Mouse (Mus musculus): ENCODE results near the gene Trim54. TPM values are rescaled to one million over a fixed set of nuclear protein-coding genes. Genes with fewer than 3 reads are reported as not detected.

Trim54 gene
- polyA plus RNA-seq, 1 experiment from 2014 or later, result 1.7 TPM

DNA sequence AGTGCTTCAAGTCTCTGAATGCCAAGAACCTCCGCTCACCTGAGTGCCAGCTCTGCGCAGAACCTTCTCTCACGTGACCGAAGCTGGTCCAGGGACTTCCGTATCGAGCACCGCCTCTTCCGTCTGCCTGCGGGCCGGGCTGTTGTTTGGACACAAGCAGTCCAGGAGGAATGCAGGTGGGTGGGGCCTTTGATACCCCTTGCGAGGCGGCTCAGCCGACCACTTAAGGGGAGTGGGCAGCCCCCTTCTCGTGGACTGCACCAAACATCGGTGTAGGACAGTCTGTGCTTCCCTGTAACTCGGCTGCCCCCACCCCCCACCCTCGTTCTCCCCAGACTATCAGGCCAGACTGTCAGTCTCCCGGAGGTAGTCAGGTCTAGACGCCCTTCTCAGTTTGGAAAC is 37.6 kb downstream of the Trim54 start, which contains the start of gene Mpv17:
Mpv17 (minus strand) TSS at position 100 of the 402 bp plus-strand sequence.
- peak within 1 kb of the TSS; percentile 79 for H3K27ac ChIP-seq
- H3K36me3 ChIP-seq, result peaks cover 45% of the 10 kb centered on the region
- whole genome bisulfite sequencing, result under 1% methylated on average over 19 of the region's 19 CpGs

DNA sequence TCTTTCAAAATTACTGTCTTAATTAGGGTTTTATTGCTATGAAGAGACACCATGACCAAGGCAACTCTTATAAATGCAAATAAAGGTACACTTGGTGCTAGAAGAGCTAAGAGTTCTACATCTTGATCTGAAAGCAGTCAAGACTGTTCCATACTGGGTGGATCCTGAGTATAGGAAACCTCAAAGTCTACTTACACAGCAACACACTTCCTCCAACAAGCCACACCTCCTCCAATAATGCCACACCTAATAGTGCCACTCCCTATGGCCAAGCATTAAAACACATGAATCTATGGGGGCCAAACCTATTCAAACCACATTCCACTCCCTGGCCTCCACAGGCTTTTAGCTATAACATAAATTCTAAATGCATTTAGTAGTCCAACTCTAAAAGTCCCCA is 46.0 kb downstream of the Trim54 start:
- no peak overlapping the region for H3K27ac ChIP-seq
- no peak for ATAC-seq (ENCODE audit: insufficient number of reproducible peaks, insufficient read depth, low FRiP score, low TSS enrichment)
- no peaks in the 10 kb centered on the region for H3K4me1 ChIP-seq
- H3K27me3 ChIP-seq, result no peaks in the 10 kb centered on the region
- no peak overlapping the region for H3K9ac ChIP-seq
- H3K4me2 ChIP-seq (replicated peaks), result no peak overlapping the region
- H3K9me3 ChIP-seq, result no peaks in the 10 kb centered on the region
- peaks cover 83% of the 10 kb centered on the region for H3K36me3 ChIP-seq
- no peak overlapping the region for H3K4me3 ChIP-seq

More for the DNA sequence above, 37.6 kb downstream of the Trim54 start, which contains the start of gene Mpv17:
- Histone ChIP-seq H3K4me3 (peak within 1 kb of the TSS; percentile 54), H3K27me3 (no peaks in the 10 kb centered on the region), H3K9ac (peak within 1 kb of the TSS; percentile 59), H3K9me3 (no peaks in the 10 kb centered on the region), H3K4me2 (replicated peaks) (peak within 1 kb of the TSS; percentile 85), H3K4me1 (peaks cover 10% of the 10 kb centered on the region)
- peak; percentile 92 for ATAC-seq (ENCODE audit: insufficient number of reproducible peaks, insufficient read depth, low FRiP score, low TSS enrichment)

DNA sequence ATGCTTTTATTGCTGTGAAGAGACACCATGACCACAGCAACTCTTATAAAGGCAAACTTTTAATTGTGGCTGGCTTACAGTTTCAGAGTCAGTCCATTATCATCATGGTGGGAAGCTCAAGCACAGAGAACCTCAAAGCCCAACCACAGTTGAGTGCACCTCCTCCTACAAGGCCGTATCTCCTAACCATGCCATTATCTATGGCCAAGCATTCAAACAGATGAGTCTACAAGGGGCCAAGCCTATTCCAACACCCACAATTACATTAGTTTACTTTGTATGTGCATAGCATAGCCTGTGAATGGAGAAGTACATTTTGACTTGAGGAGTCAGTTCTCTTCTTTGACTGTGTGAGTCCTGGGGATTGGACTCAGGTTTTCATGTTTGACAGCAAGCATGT is 48.4 kb downstream of the Trim54 start:
- H3K4me1 ChIP-seq, result no peaks in the 10 kb centered on the region
- H3K9ac ChIP-seq, result no peak overlapping the region
- H3K4me2 ChIP-seq (replicated peaks), result no peak overlapping the region
- H3K9me3 ChIP-seq, result no peaks in the 10 kb centered on the region
- H3K4me3 ChIP-seq, result no peak overlapping the region
- H3K27ac ChIP-seq, result no peak overlapping the region
- peaks cover 83% of the 10 kb centered on the region for H3K36me3 ChIP-seq
- ATAC-seq (ENCODE audit: insufficient number of reproducible peaks, insufficient read depth, low FRiP score, low TSS enrichment), result no peak
- 91% methylated on average over 1 of the region's 1 CpGs for WGBS
- H3K27me3 ChIP-seq, result no peaks in the 10 kb centered on the region

- peaks cover 84% of the 10 kb centered on the region for H3K36me3 ChIP-seq
- H3K4me3 ChIP-seq, result no peak overlapping the region
Observed at GRCm38 (mm10) chr5:31168630-31169029, 52.1 kb downstream of the Trim54 start.

GRCm38 (mm10) chr5:31179301-31179765 is 62.8 kb downstream of the Trim54 start:
- Histone ChIP-seq H3K27me3 (no peaks in the 10 kb centered on the region), H3K27ac (peak overlapping the region; percentile 97), H3K4me2 (replicated peaks) (peak overlapping the region; percentile 96), H3K9ac (peak overlapping the region; percentile 69), H3K4me3 (peak overlapping the region; percentile 84), H3K4me1 (peaks cover 10% of the 10 kb centered on the region; the same call in 1 of the 2 replicates), H3K9me3 (no peaks in the 10 kb centered on the region), H3K36me3 (peaks cover 9% of the 10 kb centered on the region)
- peak; percentile 61 for ATAC-seq (ENCODE audit: insufficient number of reproducible peaks, insufficient read depth, low FRiP score, low TSS enrichment)
- under 1% methylated on average over 25 of the region's 25 CpGs for WGBS

More at GRCm38 (mm10) chr5:31168630-31169029, 52.1 kb downstream of the Trim54 start:
- Histone ChIP-seq H3K4me2 (replicated peaks) (no peak overlapping the region), H3K4me1 (no peaks in the 10 kb centered on the region), H3K27me3 (no peaks in the 10 kb centered on the region), H3K9me3 (no peaks in the 10 kb centered on the region), H3K9ac (no peak overlapping the region), H3K27ac (no peak overlapping the region)
- WGBS, result 93% methylated on average over 4 of the region's 4 CpGs
- ATAC-seq (ENCODE audit: insufficient number of reproducible peaks, insufficient read depth, low FRiP score, low TSS enrichment), result no peak

DNA sequence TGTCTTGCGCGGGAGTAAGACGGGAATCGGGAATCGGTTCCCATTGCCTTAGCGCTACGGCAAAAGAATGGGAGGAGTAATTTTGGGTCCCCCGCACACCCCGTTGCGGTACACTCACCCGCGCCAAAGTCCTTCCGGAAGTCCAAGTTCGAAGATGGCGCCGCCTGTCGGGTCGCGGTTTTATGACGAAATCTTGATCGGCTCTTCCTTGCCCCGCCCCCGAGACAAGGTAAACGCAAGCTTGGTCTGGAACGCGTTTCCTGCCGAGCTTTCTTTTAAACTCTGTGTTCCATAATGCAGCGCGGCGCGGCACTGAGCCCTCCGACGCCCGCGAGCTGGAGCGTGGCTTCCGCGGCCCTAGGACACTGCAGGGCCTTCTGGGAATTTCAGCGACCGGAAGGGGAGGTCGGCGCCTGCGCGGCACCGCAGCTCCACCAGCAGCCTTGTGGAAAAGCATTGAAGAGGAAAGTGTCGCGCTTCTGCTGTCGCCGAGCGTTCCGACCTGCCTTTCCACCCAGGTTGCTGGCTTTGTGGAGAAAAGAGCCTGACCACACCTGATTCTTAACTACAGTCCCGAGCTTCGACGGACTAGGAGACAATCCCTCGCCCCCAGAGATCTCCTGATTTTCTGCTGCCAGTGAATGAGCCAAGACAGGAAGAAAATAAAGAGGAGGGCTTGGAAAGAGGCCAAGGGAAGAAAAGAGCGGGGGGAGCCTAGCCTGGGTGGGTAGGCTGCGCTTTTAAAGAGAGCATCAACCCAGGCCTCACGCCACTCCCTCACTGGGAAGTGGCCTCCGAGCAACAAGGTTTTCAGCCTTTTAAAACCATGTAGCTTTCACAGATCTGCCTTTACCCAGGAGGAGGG is 63.5 kb downstream of the Trim54 start, which contains the start of the genes Gm29609 and Gtf3c2:
Gm29609 (minus strand) TSS at position 146 of the 865 bp plus-strand sequence.
Gtf3c2 (minus strand) TSS at position 379 of the 865 bp plus-strand sequence.
- Histone ChIP-seq H3K27me3 (no peaks in the 10 kb centered on the region), H3K36me3 (peaks cover 2% of the 10 kb centered on the region; the same call in 1 of the 2 replicates), H3K4me3 (peak within 1 kb of the TSS; percentile 84), H3K4me2 (replicated peaks) (peak within 1 kb of the TSS; percentile 96), H3K27ac (peak within 1 kb of the TSS; percentile 97), H3K4me1 (peaks cover 10% of the 10 kb centered on the region; the same call in 1 of the 2 replicates), H3K9ac (peak within 1 kb of the TSS; percentile 69), H3K9me3 (no peaks in the 10 kb centered on the region)
- under 1% methylated on average over 59 of the region's 59 CpGs for WGBS
- ATAC-seq (ENCODE audit: insufficient number of reproducible peaks, insufficient read depth, low FRiP score, low TSS enrichment), result peak; percentile 96

DNA sequence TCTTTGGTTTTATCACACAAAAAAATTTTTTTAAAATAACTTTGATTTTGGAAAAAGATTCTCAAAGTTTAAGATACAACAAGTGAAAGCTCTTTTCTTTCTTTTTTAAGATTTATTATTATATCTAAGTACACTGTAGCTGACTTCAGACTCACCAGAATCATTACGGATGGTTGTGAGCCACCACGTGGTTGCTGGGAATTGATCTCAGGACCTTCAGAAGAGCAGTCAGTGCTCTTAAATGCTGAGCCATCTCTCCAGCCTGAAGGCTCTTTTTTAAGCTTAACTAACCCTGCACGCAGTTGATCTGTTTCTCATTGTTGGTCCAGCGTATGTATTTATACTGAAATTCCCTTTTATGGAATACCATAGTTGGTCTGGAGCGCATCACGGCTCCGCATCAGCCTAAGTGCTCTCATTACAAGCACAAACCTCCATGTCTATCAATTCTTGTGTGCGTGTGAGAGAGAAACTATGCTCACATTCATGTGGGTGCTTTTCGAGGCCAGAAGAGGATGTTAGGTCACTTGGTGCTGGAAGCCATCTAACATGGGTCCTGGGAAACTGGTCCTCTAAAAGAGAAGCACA is 64.8 kb downstream of the Trim54 start:
- H3K4me3 ChIP-seq, result 0 out of 2 replicates have a peak overlapping the region, but pooled peaks have one; percentile 84
- no peak overlapping the region for H3K27ac ChIP-seq
- peaks cover 10% of the 10 kb centered on the region; the same call in 1 of the 2 replicates for H3K4me1 ChIP-seq
- no peak overlapping the region for H3K4me2 ChIP-seq (replicated peaks)
- H3K9ac ChIP-seq, result no peak overlapping the region
- H3K36me3 ChIP-seq, result no peaks in the 10 kb centered on the region
- WGBS, result 91% methylated on average over 9 of the region's 9 CpGs
- H3K9me3 ChIP-seq, result no peaks in the 10 kb centered on the region
- H3K27me3 ChIP-seq, result no peaks in the 10 kb centered on the region
- no peak for ATAC-seq (ENCODE audit: insufficient number of reproducible peaks, insufficient read depth, low FRiP score, low TSS enrichment)

GRCm38 (mm10) chr5:31183678-31184077 is 67.2 kb downstream of the Trim54 start:
- Histone ChIP-seq H3K27ac (no peak overlapping the region), H3K9me3 (no peaks in the 10 kb centered on the region), H3K4me2 (replicated peaks) (no peak overlapping the region), H3K4me3 (no peak overlapping the region), H3K36me3 (peaks cover 21% of the 10 kb centered on the region), H3K4me1 (0 out of 2 replicates have a peak, but pooled peaks cover 5% of the 10 kb centered on the region), H3K27me3 (no peaks in the 10 kb centered on the region), H3K9ac (no peak overlapping the region)
- ATAC-seq (ENCODE audit: insufficient number of reproducible peaks, insufficient read depth, low FRiP score, low TSS enrichment), result no peak
- 63% methylated on average over 4 of the region's 4 CpGs for WGBS

Other genes starting within 250 kb of the Trim54 start
- gene Tmem214, start 248.7 kb upstream of the Trim54 start, polyA plus RNA-seq (2016; fragmentation: Nextera tagmentation; extraction: Ambion mirVana), result 78.5 and 85.9 TPM in 2 replicates
- gene Agbl5, start 228.0 kb upstream of the Trim54 start, polyA plus RNA-seq (2016; fragmentation: Nextera tagmentation; extraction: Ambion mirVana), result 31.9 and 34.1 TPM in 2 replicates
- gene Ost4, start 208.9 kb upstream of the Trim54 start, polyA plus RNA-seq (2016; fragmentation: Nextera tagmentation; extraction: Ambion mirVana), result 346 and 376 TPM in 2 replicates
- 248 and 252 TPM in 2 replicates for gene Emilin1, start 203.3 kb upstream of the Trim54 start, polyA plus RNA-seq (2016; fragmentation: Nextera tagmentation; extraction: Ambion mirVana)
- gene Khk, start 195.3 kb upstream of the Trim54 start, polyA plus RNA-seq (2016; fragmentation: Nextera tagmentation; extraction: Ambion mirVana), result 13.7 and 14.2 TPM in 2 replicates
- 4.5 and 5.7 TPM in 2 replicates for gene Cgref1, start 171.1 kb upstream of the Trim54 start, polyA plus RNA-seq (2016; fragmentation: Nextera tagmentation; extraction: Ambion mirVana)
- gene Preb, start 156.4 kb upstream of the Trim54 start, polyA plus RNA-seq (2016; fragmentation: Nextera tagmentation; extraction: Ambion mirVana), result 129 and 133 TPM in 2 replicates
- gene Tcf23, start 148.1 kb upstream of the Trim54 start, polyA plus RNA-seq (2016; fragmentation: Nextera tagmentation; extraction: Ambion mirVana), result not detected in 2 replicates
- gene Atraid, start 68.4 kb upstream of the Trim54 start, polyA plus RNA-seq (2016; fragmentation: Nextera tagmentation; extraction: Ambion mirVana), result 117 and 118 TPM in 2 replicates
- gene Slc5a6, start 67.8 kb upstream of the Trim54 start, polyA plus RNA-seq (2016; fragmentation: Nextera tagmentation; extraction: Ambion mirVana), result 11.8 and 12.4 TPM in 2 replicates
- 40.6 and 41.0 TPM in 2 replicates for gene Cad, start 61.9 kb upstream of the Trim54 start, polyA plus RNA-seq (2016; fragmentation: Nextera tagmentation; extraction: Ambion mirVana)
- not detected in 2 replicates for gene Dnajc5g, start 10.4 kb upstream of the Trim54 start, polyA plus RNA-seq (2016; fragmentation: Nextera tagmentation; extraction: Ambion mirVana)
- 0.22 and 0.52 TPM in 2 replicates for gene Slc30a3, start 8.5 kb upstream of the Trim54 start, polyA plus RNA-seq (2016; fragmentation: Nextera tagmentation; extraction: Ambion mirVana)
- gene Ucn, start 22.1 kb downstream of the Trim54 start, polyA plus RNA-seq (2016; fragmentation: Nextera tagmentation; extraction: Ambion mirVana), result not detected in 2 replicates
- 64.8 and 72.0 TPM in 2 replicates for gene Mpv17, start 37.5 kb downstream of the Trim54 start, polyA plus RNA-seq (2016; fragmentation: Nextera tagmentation; extraction: Ambion mirVana)
- 1.3 and 2.3 TPM in 2 replicates for gene Gm29609, start 63.2 kb downstream of the Trim54 start, polyA plus RNA-seq (2016; fragmentation: Nextera tagmentation; extraction: Ambion mirVana)
- gene Gtf3c2, start 63.4 kb downstream of the Trim54 start, polyA plus RNA-seq (2016; fragmentation: Nextera tagmentation; extraction: Ambion mirVana), result 95.9 and 104 TPM in 2 replicates
- 152 TPM in 2 replicates for gene Snx17, start 76.5 kb downstream of the Trim54 start, polyA plus RNA-seq (2016; fragmentation: Nextera tagmentation; extraction: Ambion mirVana)
- gene Eif2b4, start 76.7 kb downstream of the Trim54 start, polyA plus RNA-seq (2016; fragmentation: Nextera tagmentation; extraction: Ambion mirVana), result 70.2 and 74.4 TPM in 2 replicates
- gene Zfp513, start 85.6 kb downstream of the Trim54 start, polyA plus RNA-seq (2016; fragmentation: Nextera tagmentation; extraction: Ambion mirVana), result 18.7 and 20.0 TPM in 2 replicates
- gene Ppm1g, start 104.0 kb downstream of the Trim54 start, polyA plus RNA-seq (2016; fragmentation: Nextera tagmentation; extraction: Ambion mirVana), result 144 and 147 TPM in 2 replicates
- 151 and 155 TPM in 2 replicates for gene Nrbp1, start 124.2 kb downstream of the Trim54 start, polyA plus RNA-seq (2016; fragmentation: Nextera tagmentation; extraction: Ambion mirVana)
- 0.43 and 1.1 TPM in 2 replicates for gene Gm9970, start 124.5 kb downstream of the Trim54 start, polyA plus RNA-seq (2016; fragmentation: Nextera tagmentation; extraction: Ambion mirVana)
- 14.7 and 18.6 TPM in 2 replicates for gene Krtcap3, start 135.0 kb downstream of the Trim54 start, polyA plus RNA-seq (2016; fragmentation: Nextera tagmentation; extraction: Ambion mirVana)
- 53.6 and 58.0 TPM in 2 replicates for gene Ift172, start 174.4 kb downstream of the Trim54 start, polyA plus RNA-seq (2016; fragmentation: Nextera tagmentation; extraction: Ambion mirVana)
- 91.0 and 94.6 TPM in 2 replicates for gene Fndc4, start 179.4 kb downstream of the Trim54 start, polyA plus RNA-seq (2016; fragmentation: Nextera tagmentation; extraction: Ambion mirVana)
- gene Gckr, start 180.7 kb downstream of the Trim54 start, polyA plus RNA-seq (2016; fragmentation: Nextera tagmentation; extraction: Ambion mirVana), result 0.17 and 0.32 TPM in 2 replicates

Measured in embryonic facial prominence, embryonic 12.5 days (tissue).